Mouse (Mus musculus) liver, embryonic 14.5 days (tissue): ENCODE measurements around the gene Mapk10. TPM values are rescaled to one million over a fixed set of nuclear protein-coding genes. Genes with fewer than 3 reads are reported as not detected.

Source experiments
- ATAC-seq: fragments of 200-750 bp; cut with Nextera tagmentation; 2 replicates; pipeline ENCODE4 v1.8.0; 2017; ENCODE audit warnings: moderate number of reproducible peaks, mild to moderate bottlenecking, moderate library complexity; ENCODE audit not compliant: insufficient read depth
- DNase-seq, 3 experiments: peaks; one replicate each; pipeline ENCODE4 v3.0.0-alpha.2; 2012 to 2013; ENCODE audit warnings: low read depth in 3 of 3, low spot score in 3 of 3
- H3K27ac ChIP-seq: fragments of 300-500 bp; sonication (generic); 2 replicates; pipeline ENCODE4 v1.5.1; 2014; ENCODE audit warnings: moderate library complexity, mild to moderate bottlenecking, control low read depth, inconsistent platforms
- H3K27me3 ChIP-seq: fragments of 300-500 bp; sonication (generic); 2 replicates; pipeline ENCODE4 v1.6.1; 2014; ENCODE audit warnings: mild to moderate bottlenecking, low read length, moderate library complexity; ENCODE audit not compliant: control insufficient read depth, insufficient read depth
- H3K36me3 ChIP-seq: fragments of 300-500 bp; sonication (generic); replicated peaks from 2 replicates; pipeline ENCODE4 v1.6.1; 2014; ENCODE audit warnings: low read depth; ENCODE audit not compliant: control insufficient read depth, insufficient read depth
- H3K4me1 ChIP-seq, 2 experiments: fragments of 200-500 bp in 1 of 2; fragments of 300-500 bp in 1 of 2; sonication (generic) in 1 of 2; replicated peaks; 2 replicates each; pipeline ENCODE4 v1.6.1; 2012 to 2014; ENCODE audit warnings: antibody characterized with exemption in 1 of 2, inconsistent platforms in 1 of 2, low read length in 1 of 2; ENCODE audit not compliant: control insufficient read depth in 2 of 2, insufficient read depth in 2 of 2
- H3K4me2 ChIP-seq: fragments of 300-500 bp; sonication (generic); 2 replicates; pipeline ENCODE4 v1.6.1; 2014; ENCODE audit warnings: low read depth, mild to moderate bottlenecking, control low read depth, moderate library complexity
- H3K4me3 ChIP-seq, 2 experiments: fragments of 200-500 bp in 1 of 2; fragments of 300-500 bp in 1 of 2; sonication (generic) in 1 of 2; 2 replicates each; pipeline ENCODE4 v1.5.1; 2012 to 2014; ENCODE audit warnings: low read depth in 2 of 2, low read length in 2 of 2, mild to moderate bottlenecking in 2 of 2, control low read depth in 1 of 2, inconsistent platforms in 1 of 2, moderate library complexity in 1 of 2; ENCODE audit not compliant: insufficient read depth in 1 of 2
- H3K9ac ChIP-seq: fragments of 300-500 bp; sonication (generic); replicated peaks from 2 replicates; pipeline ENCODE4 v1.6.1; 2014; ENCODE audit warnings: mild to moderate bottlenecking, control low read depth, moderate library complexity
- H3K9me3 ChIP-seq: fragments of 300-500 bp; sonication (generic); 2 replicates; pipeline ENCODE4 v1.6.1; 2016; ENCODE audit warnings: low read length, mixed read lengths; ENCODE audit not compliant: control insufficient read depth
- CTCF ChIP-seq: IDR thresholded peaks from 2 replicates; pipeline ENCODE4 v1.5.1; 2016; ENCODE audit warnings: antibody characterized with exemption, low read depth, control low read depth
- EP300 ChIP-seq: IDR thresholded peaks from 2 replicates; pipeline ENCODE4 v1.6.1; 2016; ENCODE audit warnings: antibody characterized with exemption, low read depth
- WGBS: fragments of 180-500 bp; shearing (Covaris S2); extraction: QIAGEN DNeasy Blood & Tissue Kit; methylation state at CpG from one replicate; pipeline ENCODE4 v1.1.7; 2014; ENCODE audit not compliant: insufficient replicate concordance; 5-methylcytosine and 5-hydroxymethylcytosine counted together
- polyA plus RNA-seq, 2 experiments: library from polyadenylated mRNA; depleted of rRNA in 1 of 2; stranded (reverse) in 1 of 2; unstranded in 1 of 2; fragments of >200 nt; fragmentation: Nextera tagmentation in 1 of 2; extraction: Ambion mirVana in 1 of 2; gene quantifications; 2 replicates each; pipeline versions ENCODE4 v1.2.1 to v1.2.3; 2012 to 2014

Gene Mapk10
- polyA plus RNA-seq, 2 experiments, result 0.01 TPM; not detected in 1

- no peak overlapping the region for H3K9ac ChIP-seq
- WGBS, result 41% methylated on average over 2 of the region's 2 CpGs
- no peaks in the 10 kb centered on the region for H3K9me3 ChIP-seq
- H3K4me2 ChIP-seq, result no peak overlapping the region
- H3K36me3 ChIP-seq, result no peaks in the 10 kb centered on the region
- DNase-seq (no peak), ATAC-seq (no peak)
- TF ChIP-seq EP300, result no peak
- no peak for TF ChIP-seq CTCF
- no peak overlapping the region for H3K4me3 ChIP-seq
- H3K27me3 ChIP-seq, result no peaks in the 10 kb centered on the region
- no peak overlapping the region for H3K27ac ChIP-seq
- H3K4me1 ChIP-seq, result no peaks in the 10 kb centered on the region
These were observed 125.3 kb downstream of the Mapk10 start for GRCm38 (mm10) chr5:103085844-103086243.

- no peak overlapping the region for H3K4me3 ChIP-seq
- no peak for TF ChIP-seq EP300
- 0 out of 2 replicates have a peak, but pooled peaks have one; percentile 9 for TF ChIP-seq CTCF
- H3K9ac ChIP-seq, result no peak overlapping the region
- no peaks in the 10 kb centered on the region for H3K27me3 ChIP-seq
- no peaks in the 10 kb centered on the region for H3K9me3 ChIP-seq
- H3K36me3 ChIP-seq, result no peaks in the 10 kb centered on the region
- no peak overlapping the region for H3K4me2 ChIP-seq
- WGBS, result 38% methylated on average over 8 of the region's 8 CpGs
- ATAC-seq (no peak), DNase-seq (no peak)
- H3K27ac ChIP-seq, result no peak overlapping the region
- no peaks in the 10 kb centered on the region for H3K4me1 ChIP-seq
These were observed 135.7 kb downstream of the Mapk10 start for GRCm38 (mm10) chr5:103075451-103075850.

GRCm38 (mm10) chr5:103072200-103072825, 138.8 kb downstream of the Mapk10 start:
- Histone ChIP-seq H3K4me3 (no peak overlapping the region), H3K27me3 (no peaks in the 10 kb centered on the region), H3K27ac (no peak overlapping the region), H3K9me3 (no peaks in the 10 kb centered on the region), H3K9ac (no peak overlapping the region), H3K36me3 (no peaks in the 10 kb centered on the region), H3K4me2 (no peak overlapping the region), H3K4me1 (no peaks in the 10 kb centered on the region)
- DNase-seq, result no peak
- TF ChIP-seq CTCF, result no peak
- no peak for TF ChIP-seq EP300
- 60% methylated on average over 6 of the region's 6 CpGs for WGBS
- no peak for ATAC-seq

- Histone ChIP-seq H3K36me3 (no peaks in the 10 kb centered on the region), H3K4me2 (no peak overlapping the region), H3K9ac (no peak overlapping the region), H3K9me3 (no peaks in the 10 kb centered on the region), H3K4me1 (no peaks in the 10 kb centered on the region), H3K4me3 (no peak overlapping the region), H3K27me3 (no peaks in the 10 kb centered on the region), H3K27ac (no peak overlapping the region)
- 69% methylated on average over 17 of the region's 17 CpGs for WGBS
- ATAC-seq (no peak), DNase-seq (no peak)
- TF ChIP-seq CTCF (no peak), EP300 (no peak)
These were observed 140.0 kb downstream of the Mapk10 start for GRCm38 (mm10) chr5:103071006-103071612.

- no peak overlapping the region for H3K4me2 ChIP-seq
- ATAC-seq (no peak), DNase-seq (no peak)
- H3K9me3 ChIP-seq, result no peaks in the 10 kb centered on the region
- no peak overlapping the region for H3K9ac ChIP-seq
- H3K4me3 ChIP-seq, result no peak overlapping the region
- TF ChIP-seq CTCF (no peak), EP300 (no peak)
- H3K27me3 ChIP-seq, result no peaks in the 10 kb centered on the region
- H3K4me1 ChIP-seq, result no peaks in the 10 kb centered on the region
- H3K36me3 ChIP-seq, result no peaks in the 10 kb centered on the region
- WGBS, result 57% methylated on average over 8 of the region's 8 CpGs
- no peak overlapping the region for H3K27ac ChIP-seq
These were observed 160.7 kb downstream of the Mapk10 start for GRCm38 (mm10) chr5:103050319-103050916.
